Mouse (Mus musculus) gastrocnemius, adult 2 months (tissue): ENCODE results near the gene Cadm4. TPM values are rescaled to one million over a fixed set of nuclear protein-coding genes. Genes with fewer than 3 reads are reported as not detected.
A peak's percentile ranks its signal among the peaks of the same experiment; 100 is the strongest.

Experiments
- DNase-seq: peaks from one replicate; pipeline ENCODE4 v3.0.0; 2022
- H3K27ac ChIP-seq: fragments of 200-600 bp; 2 replicates; pipeline ENCODE4 v1.8.1; 2022; ENCODE audit warnings: mild to moderate bottlenecking
- H3K4me3 ChIP-seq: fragments of 200-600 bp; 2 replicates; pipeline ENCODE4 v1.8.1; 2022; ENCODE audit warnings: mild to moderate bottlenecking, moderate library complexity
- CTCF ChIP-seq: fragments of 200-600 bp; IDR thresholded peaks from 2 replicates; pipeline ENCODE4 v1.8.1; 2022; ENCODE audit warnings: antibody characterized with exemption, mild to moderate bottlenecking, moderate library complexity
- intact Hi-C: fragments of 180-260 bp; cut with DNase I; formaldehyde crosslinking; loops from one replicate; pipeline ENCODE4 v1.15.1; 2025
- long read RNA-seq, 2 experiments: library from polyadenylated mRNA; stranded (forward); transcript quantifications; one replicate each; pipeline ENCODE4 v2.0.0; 2021
- total RNA-seq, 2 experiments: library from RNA; stranded (reverse); gene quantifications; 2 replicates each; pipeline ENCODE4 v1.2.3; 2021

The Cadm4 gene
- 1 to 10 TPM; 2.4 to 2.8 TPM for total RNA-seq
- long read RNA-seq, experiment 1, partial matches to known transcripts, result 1 of 1 reads
- long read RNA-seq, experiment 1, other reads (novel, unspliced or antisense), result 0 of 1 reads
- long read RNA-seq, experiment 2, result 0 reads

DNA sequence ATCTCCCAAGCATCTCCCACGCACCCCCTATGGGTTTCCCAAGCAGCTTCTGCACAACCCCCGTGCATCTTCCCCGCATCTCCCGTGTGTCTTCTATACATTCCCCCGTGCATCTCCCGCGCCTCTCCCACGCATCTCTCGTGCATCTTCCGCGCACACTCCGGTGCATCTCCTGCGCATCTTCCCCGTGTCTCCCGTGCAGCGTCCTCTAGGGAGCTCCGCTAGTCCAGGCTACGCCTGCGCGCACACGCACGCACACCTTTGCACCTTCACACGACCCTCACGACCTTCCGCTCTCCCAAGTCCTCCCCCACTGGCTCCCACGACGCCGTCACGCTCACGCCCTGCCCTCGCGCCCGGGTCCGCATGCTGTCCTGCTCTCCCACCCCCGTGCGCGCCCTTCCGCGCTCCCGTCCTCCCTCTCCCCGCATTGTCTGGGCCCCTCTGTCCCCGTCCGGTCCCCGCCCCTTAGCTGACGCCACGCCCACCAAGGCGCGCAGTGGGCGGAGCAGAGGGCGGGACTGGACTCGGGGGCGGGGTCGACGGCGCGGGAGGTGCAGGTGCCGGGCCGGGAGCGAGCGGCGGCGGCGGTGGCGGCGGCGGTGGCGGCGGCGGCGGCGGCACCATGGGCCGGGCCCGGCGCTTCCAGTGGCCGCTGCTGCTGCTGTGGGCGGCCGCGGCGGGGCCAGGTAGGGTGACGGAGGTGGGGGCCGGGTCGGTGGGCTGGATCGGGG lies at the start of gene Cadm4:
Gene Cadm4, plus strand, starts transcription at position 550 of the 734 bp plus-strand sequence.
- intact Hi-C loops, result loop anchor here (2.0 to 5.0 kb wide), 2 partner anchors 23 to 66 kb away; partner anchors contain the start of genes Pinlyp and Xrcc1
- Histone ChIP-seq H3K4me3 (peak within 1 kb of the TSS; percentile 84), H3K27ac (peak within 1 kb of the TSS; percentile 58)
- TF ChIP-seq CTCF, result no peak
- peak; percentile 88 for DNase-seq

DNA sequence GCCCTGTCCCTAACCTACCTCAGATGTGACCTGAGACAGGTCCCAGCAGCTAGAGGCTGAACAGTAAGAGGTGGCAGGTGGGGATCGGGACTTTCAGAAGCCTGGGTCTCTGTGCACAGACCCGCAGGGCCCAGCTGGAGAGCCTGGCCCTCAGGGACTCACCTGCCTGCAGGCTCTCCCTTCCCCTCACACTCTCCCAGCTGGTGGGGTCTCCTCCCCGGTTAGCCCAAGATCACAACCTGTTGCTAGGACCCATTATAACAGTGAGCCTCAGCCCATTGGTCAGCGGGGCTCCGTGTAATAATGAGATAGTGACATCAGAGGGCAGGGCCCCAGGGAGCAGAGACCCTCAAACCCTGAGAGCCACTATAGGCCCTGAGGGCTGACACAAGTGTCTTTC lies 46.5 kb upstream of the Cadm4 start:
- intact Hi-C loops, result no loop called here
- H3K27ac ChIP-seq, result no peak overlapping the region
- no peak for TF ChIP-seq CTCF
- H3K4me3 ChIP-seq, result no peak overlapping the region
- no peak for DNase-seq

DNA sequence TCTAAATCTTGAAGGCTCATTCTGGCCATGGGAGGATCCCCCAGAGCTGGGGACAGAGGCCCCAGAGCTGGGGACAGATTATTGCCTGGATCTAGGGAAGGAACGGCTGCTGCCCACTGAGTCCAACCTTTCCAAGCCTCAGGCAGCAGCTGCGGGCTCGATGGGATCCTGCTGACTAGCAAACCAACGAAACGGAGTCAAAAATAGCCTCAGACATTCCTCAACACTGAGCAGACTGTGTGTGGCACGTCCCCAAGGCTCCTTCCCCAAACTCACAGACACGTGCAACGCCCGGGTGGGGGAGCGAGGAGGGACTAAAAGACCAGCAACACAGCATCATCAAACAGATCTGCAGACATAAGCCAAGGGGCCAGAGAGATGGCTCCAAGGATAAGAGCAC lies 43.8 kb upstream of the Cadm4 start:
- H3K4me3 ChIP-seq, result peak overlapping the region; percentile 32; the same call in 1 of the 2 replicates
- no peak for TF ChIP-seq CTCF
- intact Hi-C loops, result no loop called here
- H3K27ac ChIP-seq, result peak overlapping the region; percentile 83
- peak; percentile 72 for DNase-seq

DNA sequence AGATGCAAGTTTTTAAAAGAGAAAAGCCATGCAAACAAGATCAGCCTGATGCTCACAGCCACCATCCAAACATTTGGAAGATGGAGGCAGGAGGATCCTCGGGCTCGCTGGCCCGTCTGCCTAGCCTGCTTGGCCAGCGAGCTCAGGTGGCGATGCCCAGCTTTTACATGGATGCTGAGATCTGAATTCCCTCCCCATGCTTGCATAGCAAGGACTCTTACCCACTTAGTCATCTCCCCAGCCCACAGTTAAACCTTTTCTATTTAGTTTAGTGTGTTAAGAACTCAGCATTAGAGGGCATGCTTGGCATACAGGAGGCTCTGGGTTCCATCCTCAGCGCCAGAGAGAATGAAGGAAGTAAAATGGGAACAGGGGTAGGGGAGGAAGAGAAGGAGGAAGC lies 42.6 kb upstream of the Cadm4 start:
- intact Hi-C loops, result no loop called here
- no peak overlapping the region for H3K4me3 ChIP-seq
- no peak overlapping the region for H3K27ac ChIP-seq
- no peak for TF ChIP-seq CTCF
- DNase-seq, result no peak

DNA sequence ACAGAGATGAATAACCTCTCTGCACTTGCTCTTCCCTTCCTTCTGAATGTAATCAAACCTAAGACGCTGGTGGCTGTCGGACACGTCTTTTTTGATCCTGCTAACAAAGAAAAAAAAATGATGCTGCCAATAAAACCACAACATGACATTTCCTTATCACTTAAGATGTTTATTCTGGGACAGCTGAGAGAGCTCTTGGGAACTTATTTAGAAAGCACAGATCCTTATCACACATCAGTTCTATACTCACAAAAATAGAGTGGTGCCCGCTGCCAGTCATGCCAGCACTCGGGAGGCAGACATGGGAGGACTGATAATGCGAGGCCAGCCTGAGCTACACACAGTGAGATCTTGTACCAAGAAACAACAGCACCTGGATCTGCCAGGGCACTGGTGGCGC lies 41.9 kb upstream of the Cadm4 start:
- H3K27ac ChIP-seq, result no peak overlapping the region
- H3K4me3 ChIP-seq, result no peak overlapping the region
- DNase-seq, result no peak
- intact Hi-C loops, result no loop called here
- TF ChIP-seq CTCF, result no peak

DNA sequence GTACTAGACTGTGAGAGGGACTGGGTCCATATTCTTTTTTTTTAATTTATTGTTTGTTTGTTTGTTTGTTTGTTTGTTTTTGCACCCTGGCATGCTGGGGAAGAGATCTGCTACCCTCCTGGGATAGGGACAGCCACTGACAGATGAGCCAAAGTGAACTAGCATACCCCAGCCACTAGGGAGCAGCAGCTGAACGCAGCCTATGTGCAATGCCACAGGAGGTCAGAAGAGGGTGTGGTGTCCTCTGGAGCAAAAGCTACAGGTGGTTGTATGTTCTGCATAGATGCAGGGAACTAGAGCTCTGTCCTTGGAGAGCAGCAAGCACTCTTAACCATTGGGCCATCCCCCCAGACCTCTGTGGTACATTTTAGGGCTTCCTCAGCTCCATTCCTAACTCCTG lies 40.0 kb upstream of the Cadm4 start:
- Histone ChIP-seq H3K27ac (no peak overlapping the region), H3K4me3 (no peak overlapping the region)
- DNase-seq, result peak; percentile 75
- TF ChIP-seq CTCF, result peak; percentile 91
- intact Hi-C loops, result no loop called here

DNA sequence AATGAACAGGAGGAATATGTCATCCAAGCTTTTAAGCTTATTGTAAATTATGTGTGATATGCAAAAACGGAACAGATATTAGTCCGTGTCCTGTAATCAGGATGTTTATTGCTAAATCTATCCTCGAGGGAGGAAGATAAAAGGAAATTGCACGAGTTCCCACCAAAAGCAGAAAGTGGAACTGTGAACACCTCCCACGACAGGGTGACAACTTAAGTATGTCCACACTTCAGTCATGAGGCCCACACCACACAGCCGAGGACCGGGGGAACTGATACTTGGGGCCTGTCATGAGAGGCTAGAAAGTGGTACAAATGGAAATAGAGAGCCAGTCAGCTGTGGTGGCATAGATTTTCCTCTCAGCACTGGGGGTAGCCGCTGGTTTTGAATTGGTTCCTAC lies 39.5 kb upstream of the Cadm4 start:
- no peak for TF ChIP-seq CTCF
- intact Hi-C loops, result no loop called here
- H3K27ac ChIP-seq, result no peak overlapping the region
- DNase-seq, result no peak
- no peak overlapping the region for H3K4me3 ChIP-seq

DNA sequence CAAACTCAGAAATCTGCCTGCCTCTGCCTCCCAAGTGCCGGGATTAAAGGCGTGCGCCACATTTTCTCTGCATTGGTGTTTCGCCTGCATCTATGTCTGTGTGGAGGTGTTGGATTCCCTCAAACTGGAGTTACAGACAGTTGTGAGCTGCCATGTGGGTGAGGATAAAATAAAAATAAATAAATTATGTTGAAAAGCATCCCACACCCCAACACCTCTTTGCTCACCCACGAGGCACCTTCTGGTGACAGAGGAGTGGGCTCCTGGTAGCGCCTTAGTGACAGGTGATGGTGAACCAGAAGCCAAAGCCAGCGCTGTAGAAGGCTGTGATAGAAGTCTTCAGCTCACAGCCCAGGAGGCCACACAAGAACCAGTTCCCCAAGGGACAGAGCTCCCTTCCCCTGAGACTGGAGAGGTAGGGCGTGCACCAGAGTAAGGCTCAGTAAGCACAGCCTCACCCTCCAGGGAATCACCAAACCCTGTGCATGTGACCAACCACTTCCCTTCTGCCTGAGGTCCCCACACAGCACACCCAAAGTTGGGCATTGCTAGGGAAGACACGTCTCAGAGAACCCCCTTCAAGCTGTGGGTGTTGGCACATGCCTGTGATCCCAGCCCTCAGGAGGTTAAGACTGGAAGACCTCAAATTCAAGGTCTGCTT lies 36.4 kb upstream of the Cadm4 start:
- Histone ChIP-seq H3K4me3 (no peak overlapping the region), H3K27ac (no peak overlapping the region)
- no peak for DNase-seq
- intact Hi-C loops, result no loop called here
- TF ChIP-seq CTCF, result no peak

DNA sequence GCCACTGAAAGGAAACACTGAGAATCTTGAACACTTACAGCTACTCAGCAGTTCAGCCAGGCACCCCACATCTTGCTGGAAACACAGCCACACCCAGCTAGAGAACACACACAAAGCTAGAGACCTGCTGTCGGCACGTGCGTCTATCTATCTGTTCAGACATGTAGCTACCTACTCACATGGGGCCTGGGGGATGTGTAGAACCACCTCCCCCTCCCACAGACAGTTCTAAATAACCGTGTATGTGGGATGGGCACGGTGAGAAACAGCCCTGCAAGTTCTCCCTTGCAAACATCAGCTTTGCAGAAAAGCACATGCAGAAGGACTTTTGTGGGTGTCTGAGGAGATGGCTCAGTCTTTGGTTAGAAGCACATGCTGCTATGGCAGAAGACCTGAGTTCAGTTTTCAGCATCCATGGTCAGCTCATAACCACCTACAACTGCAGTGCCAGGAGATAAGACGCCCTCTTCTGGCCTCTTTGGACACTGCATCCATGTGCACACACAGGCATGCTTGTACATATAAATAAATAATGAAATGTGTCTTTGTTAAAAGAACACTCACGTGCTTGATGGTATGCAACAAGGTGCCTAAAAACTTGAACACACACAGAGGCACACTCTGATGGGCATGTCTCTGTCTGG lies 35.0 kb upstream of the Cadm4 start:
- no peak for DNase-seq
- no peak overlapping the region for H3K27ac ChIP-seq
- no peak overlapping the region for H3K4me3 ChIP-seq
- TF ChIP-seq CTCF, result no peak
- intact Hi-C loops, result no loop called here

DNA sequence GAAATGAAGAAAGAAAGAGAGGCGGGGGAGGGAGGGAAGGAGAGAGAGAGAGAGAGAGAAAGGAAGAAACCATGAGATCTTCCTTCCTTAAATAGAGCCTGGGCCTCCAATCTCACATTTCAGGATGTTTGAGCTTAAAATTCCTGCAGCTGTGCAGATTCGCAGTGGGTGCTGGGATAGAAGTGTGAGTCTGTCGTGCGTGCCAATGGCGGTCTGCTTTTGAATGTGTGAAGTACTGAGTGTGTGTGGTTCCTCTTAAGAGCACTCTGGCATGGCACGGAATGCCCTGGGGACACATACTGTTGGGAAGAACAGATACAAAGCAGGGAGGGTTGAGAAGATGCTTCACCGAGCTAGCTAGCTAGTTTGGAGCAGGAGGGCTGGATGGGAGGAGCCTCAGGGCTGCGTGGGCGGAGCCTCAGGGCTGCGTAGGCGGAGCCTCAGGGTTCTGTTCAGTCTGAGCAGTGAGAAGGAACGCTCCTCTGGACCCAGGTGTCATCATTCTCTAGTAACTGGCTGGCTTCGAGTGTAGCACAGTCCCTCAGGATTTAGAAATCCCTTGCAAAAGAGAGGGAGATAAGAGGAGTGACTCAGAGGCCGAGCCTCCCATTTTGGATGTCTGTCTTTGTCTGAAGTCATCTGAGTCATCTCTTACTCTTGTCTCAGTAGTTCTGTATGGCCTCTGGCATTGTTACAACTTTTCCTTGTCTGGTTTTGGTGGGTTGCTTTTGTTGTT lies 32.9 kb upstream of the Cadm4 start:
- intact Hi-C loops, result no loop called here
- Histone ChIP-seq H3K27ac (no peak overlapping the region), H3K4me3 (no peak overlapping the region)
- DNase-seq, result no peak
- TF ChIP-seq CTCF, result no peak

DNA sequence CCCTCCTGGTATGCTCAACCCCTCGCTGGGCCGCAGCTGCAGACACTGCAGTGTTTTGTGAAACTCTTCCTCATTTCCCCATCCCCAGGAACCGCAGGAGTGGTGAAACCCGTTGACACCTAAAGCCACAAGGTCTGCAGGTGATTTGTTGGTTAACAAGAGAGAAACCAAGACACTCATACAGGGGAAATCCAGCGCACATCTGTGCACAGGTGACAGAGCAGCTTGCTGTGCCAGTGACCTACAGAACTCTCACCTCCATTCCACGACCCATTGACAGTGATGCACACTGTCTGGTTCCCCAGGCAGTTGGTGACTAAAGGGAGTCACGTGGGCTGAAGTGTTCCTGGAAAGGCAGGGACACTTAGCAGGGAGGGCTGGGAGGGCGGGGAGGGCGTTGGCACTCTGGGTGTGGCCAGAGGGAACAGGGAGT lies 31.2 kb upstream of the Cadm4 start:
- DNase-seq, result no peak
- no peak for TF ChIP-seq CTCF
- no peak overlapping the region for H3K27ac ChIP-seq
- no peak overlapping the region for H3K4me3 ChIP-seq
- intact Hi-C loops, result no loop called here

DNA sequence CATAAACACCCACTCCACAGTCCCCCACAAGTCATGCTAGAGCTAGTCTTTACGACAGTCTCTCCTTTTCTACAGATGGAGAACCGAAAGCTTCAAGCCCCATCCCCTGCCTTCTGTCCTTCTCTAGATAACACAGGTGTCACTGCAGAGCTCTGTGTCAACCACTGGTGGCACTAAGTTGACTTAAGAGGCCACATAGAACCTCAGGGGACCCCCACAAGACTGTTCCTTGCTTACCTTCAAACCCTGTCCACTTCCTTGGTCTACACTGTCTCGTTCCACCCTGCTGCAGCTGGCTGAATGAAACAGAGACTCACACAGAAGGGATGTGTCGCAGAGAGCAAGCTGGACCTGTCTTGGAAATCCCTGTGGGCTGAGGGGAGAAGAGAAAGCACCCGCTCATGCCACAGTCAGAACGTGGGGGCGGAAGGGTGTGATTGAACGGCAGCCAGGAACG lies 29.9 kb upstream of the Cadm4 start, which contains the start of gene Irgc1:
Gene Irgc1, minus strand, starts transcription at position 443 of the 457 bp plus-strand sequence.
- intact Hi-C loops, result no loop called here
- H3K27ac ChIP-seq, result no peak within 1 kb of the TSS
- no peak for DNase-seq
- no peak for TF ChIP-seq CTCF
- H3K4me3 ChIP-seq, result no peak within 1 kb of the TSS

DNA sequence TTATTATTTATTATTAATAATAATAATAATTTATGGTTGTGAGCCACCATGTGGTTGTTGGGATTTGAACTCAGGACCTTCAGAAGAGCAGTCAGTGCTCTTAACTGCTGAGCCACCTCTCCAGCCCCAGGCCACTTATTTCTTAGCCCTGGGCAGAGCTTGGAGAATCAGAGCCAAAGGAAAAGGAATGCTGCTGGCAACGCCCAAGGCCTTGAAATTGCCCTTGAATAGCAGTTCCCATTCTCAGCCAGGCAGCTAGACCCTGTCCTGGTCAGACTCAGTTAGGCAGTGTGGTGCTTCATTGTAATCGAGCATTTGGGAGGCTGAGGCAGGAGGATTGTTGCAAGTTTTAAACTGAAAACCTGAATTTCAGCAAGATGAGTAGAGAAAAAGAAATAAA lies 27.6 kb upstream of the Cadm4 start:
- intact Hi-C loops, result no loop called here
- no peak overlapping the region for H3K4me3 ChIP-seq
- no peak for TF ChIP-seq CTCF
- H3K27ac ChIP-seq, result no peak overlapping the region
- no peak for DNase-seq
